Mouse (Mus musculus) thymus, adult 2 months (tissue): ENCODE data around the gene Zfp638.

Experiments used
- CTCF ChIP-seq: fragments of 200-500 bp; IDR thresholded peaks from 2 replicates; pipeline ENCODE4 v1.5.1; 2012; ENCODE audit warnings: mild to moderate bottlenecking, control low read depth, low read length, moderate library complexity, borderline replicate concordance; ENCODE audit not compliant: control insufficient read depth, poor library complexity, insufficient read depth; ENCODE audit errors: extremely low read depth
- POLR2A ChIP-seq: fragments of 200-500 bp; IDR thresholded peaks from 2 replicates; pipeline ENCODE4 v1.6.1; 2012; ENCODE audit warnings: mild to moderate bottlenecking, low read length, control low read depth, moderate library complexity; ENCODE audit not compliant: control insufficient read depth, poor library complexity, insufficient read depth; ENCODE audit errors: extremely low read depth

DNA sequence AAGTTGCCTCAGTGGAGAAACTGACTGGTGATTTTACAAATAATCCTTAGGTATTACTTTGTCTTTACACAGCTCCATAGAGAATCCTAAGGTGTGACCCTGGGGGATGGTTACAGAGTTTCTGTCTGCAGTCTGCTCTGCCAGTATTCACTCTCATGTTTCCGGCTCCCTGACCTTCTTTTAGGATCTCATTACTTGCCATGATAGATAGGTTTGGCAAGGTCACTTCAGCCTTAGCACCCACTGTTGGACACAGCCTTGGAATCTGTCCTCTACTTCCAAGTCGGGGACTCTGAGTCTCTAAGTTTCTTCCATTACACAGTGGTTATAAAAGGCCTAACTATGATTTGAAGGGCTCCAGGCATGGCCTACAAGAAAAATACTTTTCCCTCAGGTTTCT is 17.5 kb upstream of the Zfp638 start:
- TF ChIP-seq POLR2A (no peak), CTCF (no peak)
